Mouse (Mus musculus) erythroblast, embryonic 14.5 days (primary cell): Measurements from ENCODE around the gene Fam83d. TPM values are rescaled to one million over a fixed set of nuclear protein-coding genes. Genes with fewer than 3 reads are reported as not detected.

ENCODE experiments used
- H3K27me3 ChIP-seq: 2 replicates; pipeline ENCODE4 v1.6.1; 2012; ENCODE audit warnings: inconsistent platforms; ENCODE audit not compliant: control insufficient read depth
- H3K36me3 ChIP-seq: 2 replicates; pipeline ENCODE4 v1.6.1; 2012; ENCODE audit warnings: mild to moderate bottlenecking, inconsistent platforms; ENCODE audit not compliant: control insufficient read depth
- H3K4me1 ChIP-seq: 2 replicates; pipeline ENCODE4 v1.6.1; 2012; ENCODE audit warnings: inconsistent platforms; ENCODE audit not compliant: control insufficient read depth
- H3K4me3 ChIP-seq: replicated peaks from 2 replicates; pipeline ENCODE3; 2012; ENCODE audit warnings: moderate library complexity, mild to moderate bottlenecking, inconsistent platforms
- H3K9me3 ChIP-seq: 2 replicates; pipeline ENCODE4 v1.6.1; 2012; ENCODE audit warnings: low read length, inconsistent platforms, mixed read lengths; ENCODE audit not compliant: control insufficient read depth
- GATA1 ChIP-seq: IDR thresholded peaks from 2 replicates; pipeline ENCODE4 v1.6.1; 2012; ENCODE audit warnings: low read length, inconsistent platforms, mixed read lengths
- TAL1 ChIP-seq: IDR thresholded peaks from 3 replicates; pipeline ENCODE4 v1.6.1; 2012; ENCODE audit warnings: low read length, inconsistent platforms, mixed read lengths
- polyA plus RNA-seq: library from polyadenylated mRNA; stranded (reverse); fragments of >175 nt; gene quantifications from 2 replicates; pipeline ENCODE4 v1.2.3, GENCODE M21; 2012

Gene Fam83d
- polyA plus RNA-seq, 1 experiment = 0.91 TPM

DNA sequence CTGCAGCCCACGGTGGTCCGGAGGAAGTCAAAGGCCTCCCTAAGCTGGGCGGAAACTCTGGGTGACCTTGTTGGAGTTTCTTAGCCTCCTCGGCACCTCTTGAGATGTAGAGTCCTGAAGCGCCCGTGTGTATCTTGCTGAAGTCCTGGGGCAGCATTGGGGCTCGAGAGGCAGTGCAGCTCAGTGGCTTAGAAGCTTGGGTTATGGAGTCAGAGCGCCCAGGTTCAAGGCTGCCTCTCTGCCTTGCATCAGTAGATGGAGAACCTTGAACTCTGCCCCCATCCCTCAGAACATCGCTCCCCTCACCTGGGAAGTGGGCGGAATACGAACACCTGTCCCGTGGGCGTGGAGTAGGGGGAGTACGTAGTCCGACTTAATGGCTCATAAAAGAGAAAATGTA lies 27.1 kb downstream of the Fam83d start:
- peak overlapping the region; percentile 93 for H3K4me3 ChIP-seq
- no peaks in the 10 kb centered on the region; the same call in 1 of the 2 replicates for H3K36me3 ChIP-seq
- H3K4me1 ChIP-seq = peaks cover 23% of the 10 kb centered on the region
- TF ChIP-seq GATA1 (no peak), TAL1 (no peak)
- no peaks in the 10 kb centered on the region for H3K27me3 ChIP-seq
- H3K9me3 ChIP-seq = no peaks in the 10 kb centered on the region; the same call in 1 of the 2 replicates

DNA sequence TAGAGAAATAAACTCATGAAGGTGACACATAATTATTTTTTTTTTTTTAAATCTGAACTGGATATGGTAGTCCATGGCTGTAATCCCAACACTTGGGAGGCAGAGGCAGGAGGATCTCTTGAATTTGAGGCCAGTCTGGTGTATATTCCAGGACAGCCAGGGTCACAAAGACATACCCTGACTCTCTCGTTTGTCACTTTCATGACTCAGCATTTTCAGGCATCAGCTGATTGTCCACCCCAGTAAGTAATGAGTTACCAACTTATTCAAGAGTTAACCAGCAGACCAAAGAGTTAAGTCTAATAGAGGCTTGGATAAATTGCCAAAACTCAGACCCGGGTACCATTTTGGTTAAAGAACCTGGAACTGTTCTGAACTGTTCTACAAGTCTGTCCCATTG lies 28.0 kb downstream of the Fam83d start:
- H3K4me1 ChIP-seq = peaks cover 23% of the 10 kb centered on the region
- TF ChIP-seq TAL1 (no peak), GATA1 (no peak)
- no peaks in the 10 kb centered on the region for H3K27me3 ChIP-seq
- H3K36me3 ChIP-seq = peaks cover 5% of the 10 kb centered on the region
- no peaks in the 10 kb centered on the region; the same call in 1 of the 2 replicates for H3K9me3 ChIP-seq
- no peak overlapping the region for H3K4me3 ChIP-seq

DNA sequence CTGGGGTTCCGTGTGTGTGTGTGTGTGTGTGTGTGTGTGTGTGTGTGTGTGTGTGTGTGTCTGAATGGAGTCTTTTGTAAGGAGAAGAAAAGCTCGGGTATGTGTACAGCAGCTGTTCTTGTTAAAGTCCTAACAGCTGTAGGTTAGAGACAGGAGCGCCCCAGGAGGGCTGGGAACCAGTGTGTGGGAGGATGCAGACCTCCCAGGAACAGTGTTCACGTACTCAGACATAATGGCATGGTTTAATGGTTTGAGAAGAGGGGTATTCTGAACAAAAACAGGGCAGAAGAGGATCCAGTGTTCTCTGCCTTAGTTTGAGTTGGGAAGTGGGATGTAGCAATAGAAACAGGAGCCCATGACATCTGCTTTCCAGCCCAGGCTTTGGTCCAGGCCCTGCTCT lies 31.4 kb downstream of the Fam83d start:
- H3K9me3 ChIP-seq = no peaks in the 10 kb centered on the region; the same call in 1 of the 2 replicates
- no peaks in the 10 kb centered on the region for H3K27me3 ChIP-seq
- TF ChIP-seq GATA1 = no peak
- peaks cover 14% of the 10 kb centered on the region for H3K4me1 ChIP-seq
- H3K36me3 ChIP-seq = peaks cover 32% of the 10 kb centered on the region
- no peak overlapping the region for H3K4me3 ChIP-seq

GRCm38 (mm10) chr2:158800788-158801187 lies 32.9 kb downstream of the Fam83d start:
- H3K4me3 ChIP-seq = no peak overlapping the region
- no peaks in the 10 kb centered on the region for H3K27me3 ChIP-seq
- peaks cover 4% of the 10 kb centered on the region for H3K4me1 ChIP-seq
- H3K9me3 ChIP-seq = no peaks in the 10 kb centered on the region; the same call in 1 of the 2 replicates
- H3K36me3 ChIP-seq = peaks cover 37% of the 10 kb centered on the region
- TF ChIP-seq TAL1 (no peak), GATA1 (no peak)

DNA sequence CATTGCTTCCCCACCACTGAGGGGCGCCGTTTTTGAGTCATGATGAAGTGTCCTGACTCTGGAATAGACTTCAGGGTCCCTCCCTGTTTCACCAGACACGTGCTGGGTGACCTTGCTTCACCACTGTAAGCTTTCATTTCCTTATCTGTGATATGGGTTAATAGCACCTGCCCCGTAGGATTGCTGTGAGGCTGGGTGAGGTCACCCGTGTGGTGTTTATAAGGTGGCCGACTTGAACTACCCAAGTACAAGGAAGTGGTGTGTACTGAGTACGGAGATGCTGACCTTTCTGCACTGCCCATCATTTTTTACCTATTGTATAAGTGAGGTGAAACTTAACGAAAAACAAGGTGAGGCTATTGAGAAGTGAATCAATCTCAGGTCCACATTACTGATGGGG lies 35.7 kb downstream of the Fam83d start:
- peaks cover 43% of the 10 kb centered on the region for H3K36me3 ChIP-seq
- TF ChIP-seq GATA1 (no peak), TAL1 (no peak)
- peaks cover 2% of the 10 kb centered on the region; the same call in 1 of the 2 replicates for H3K4me1 ChIP-seq
- H3K9me3 ChIP-seq = no peaks in the 10 kb centered on the region; the same call in 1 of the 2 replicates
- no peaks in the 10 kb centered on the region for H3K27me3 ChIP-seq
- no peak overlapping the region for H3K4me3 ChIP-seq

DNA sequence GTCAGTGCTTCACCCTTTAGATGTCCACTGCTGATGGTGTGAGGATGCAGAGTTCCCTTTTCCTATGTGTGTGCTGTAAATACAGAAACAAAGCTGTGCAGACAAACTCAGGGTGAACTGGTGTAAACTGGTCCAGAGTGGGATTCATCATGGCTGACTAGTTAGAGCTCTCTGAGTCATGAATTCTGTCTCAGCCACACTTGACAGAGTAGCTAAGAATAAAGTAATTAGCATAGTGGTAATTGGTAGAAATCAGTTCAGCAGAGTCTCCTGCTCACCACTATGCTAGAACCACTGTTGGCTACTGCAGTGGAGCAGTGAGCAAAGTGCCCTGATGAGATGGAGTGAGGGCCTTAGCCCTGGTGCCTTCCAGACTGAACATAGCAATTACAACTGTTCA lies 47.8 kb downstream of the Fam83d start:
- no peaks in the 10 kb centered on the region for H3K9me3 ChIP-seq
- no peak overlapping the region for H3K4me3 ChIP-seq
- TF ChIP-seq TAL1 = no peak
- no peak for TF ChIP-seq GATA1
- H3K4me1 ChIP-seq = no peaks in the 10 kb centered on the region
- H3K36me3 ChIP-seq = peaks cover 53% of the 10 kb centered on the region
- H3K27me3 ChIP-seq = no peaks in the 10 kb centered on the region

DNA sequence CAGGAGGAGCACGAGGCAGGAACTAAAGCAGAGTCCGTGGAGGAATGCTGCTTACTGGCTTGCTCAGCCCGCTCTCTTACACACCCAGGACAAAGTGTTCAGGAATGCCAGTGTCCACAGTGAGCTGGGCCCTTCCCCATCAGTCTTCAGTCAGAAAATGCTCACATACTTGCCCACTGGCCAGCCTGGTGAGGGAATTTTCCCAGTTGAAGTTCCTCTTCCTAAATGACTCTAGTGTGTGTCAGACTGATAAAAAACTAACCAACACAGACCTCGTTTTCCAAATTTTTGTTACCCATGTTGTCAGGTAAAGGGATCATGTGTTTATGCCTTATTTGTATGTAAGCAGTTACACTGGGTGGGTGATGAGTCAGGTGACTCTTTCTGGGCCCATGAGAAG lies 48.3 kb downstream of the Fam83d start:
- no peaks in the 10 kb centered on the region for H3K4me1 ChIP-seq
- no peak for TF ChIP-seq TAL1
- TF ChIP-seq GATA1 = no peak
- no peaks in the 10 kb centered on the region for H3K9me3 ChIP-seq
- no peak overlapping the region for H3K4me3 ChIP-seq
- peaks cover 56% of the 10 kb centered on the region for H3K36me3 ChIP-seq
- H3K27me3 ChIP-seq = no peaks in the 10 kb centered on the region

- TF ChIP-seq GATA1 (no peak), TAL1 (no peak)
- Histone ChIP-seq H3K4me1 (no peaks in the 10 kb centered on the region), H3K9me3 (no peaks in the 10 kb centered on the region), H3K36me3 (peaks cover 55% of the 10 kb centered on the region), H3K4me3 (no peak overlapping the region), H3K27me3 (no peaks in the 10 kb centered on the region)
These were observed 49.8 kb downstream of the Fam83d start for GRCm38 (mm10) chr2:158817708-158818107.

DNA sequence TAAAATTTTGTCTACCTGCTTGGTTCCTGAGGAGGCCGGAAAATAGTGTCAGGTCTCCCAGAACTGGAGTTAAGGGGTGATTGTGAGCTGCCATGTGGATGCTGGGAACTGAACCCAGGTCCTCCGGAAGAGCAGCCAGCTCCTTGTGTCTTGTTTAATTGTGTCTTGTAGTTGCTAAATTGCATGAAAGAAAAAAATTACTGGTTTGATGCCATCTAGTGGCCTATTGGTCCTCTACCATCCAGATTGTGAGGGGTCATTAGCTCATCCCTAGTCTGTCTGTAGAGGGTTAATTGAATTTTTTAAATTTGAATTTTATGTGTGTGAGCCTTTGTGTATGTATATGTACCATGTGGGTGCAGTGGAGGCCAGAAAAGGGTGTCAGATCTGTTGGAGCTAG lies 60.2 kb downstream of the Fam83d start:
- Histone ChIP-seq H3K36me3 (peaks cover 70% of the 10 kb centered on the region), H3K9me3 (no peaks in the 10 kb centered on the region), H3K4me1 (peaks cover 2% of the 10 kb centered on the region; the same call in 1 of the 2 replicates), H3K4me3 (no peak overlapping the region), H3K27me3 (no peaks in the 10 kb centered on the region)
- no peak for TF ChIP-seq GATA1
- no peak for TF ChIP-seq TAL1

DNA sequence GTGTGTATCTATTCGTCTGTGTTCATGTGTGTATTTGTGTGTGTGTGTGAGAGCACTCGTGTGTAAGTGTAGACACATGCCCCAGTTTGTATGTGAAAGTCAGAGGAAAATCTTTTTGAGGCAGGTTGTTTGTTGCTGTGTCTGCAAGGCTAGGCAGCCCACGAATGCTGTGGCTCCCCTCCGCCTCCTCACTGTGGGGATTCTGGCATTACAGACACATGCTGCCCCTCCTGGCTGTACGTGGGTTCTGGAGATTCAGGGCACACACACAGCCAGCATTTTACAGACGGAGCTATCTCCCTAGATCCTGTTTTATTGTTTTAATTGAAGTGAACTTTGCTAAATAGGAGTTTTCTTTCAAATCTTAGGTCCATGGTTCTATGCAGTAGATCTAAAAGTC lies 61.9 kb downstream of the Fam83d start:
- Histone ChIP-seq H3K36me3 (peaks cover 72% of the 10 kb centered on the region), H3K9me3 (no peaks in the 10 kb centered on the region), H3K27me3 (no peaks in the 10 kb centered on the region), H3K4me3 (no peak overlapping the region), H3K4me1 (peaks cover 2% of the 10 kb centered on the region; the same call in 1 of the 2 replicates)
- TF ChIP-seq TAL1 (no peak), GATA1 (no peak)
